Mouse (Mus musculus) MEL-GATA-1-ER (cell line): ENCODE data around the gene 1700003E16Rik.

ENCODE experiments used
- DNase-seq: peaks from one replicate; pipeline ENCODE4 v3.0.0-alpha.2; 2012; ENCODE audit warnings: low read depth; ENCODE audit errors: extremely low read depth

Gene 1700003E16Rik

GRCm38 (mm10) chr6:83127419-83127818 lies 28.8 kb upstream of the 1700003E16Rik start:
- no peak for DNase-seq

GRCm38 (mm10) chr6:83131469-83132034 lies 24.7 kb upstream of the 1700003E16Rik start:
- DNase-seq = no peak

- no peak for DNase-seq
These were observed 23.9 kb upstream of the 1700003E16Rik start for GRCm38 (mm10) chr6:83132176-83132919.

GRCm38 (mm10) chr6:83134226-83134625 lies 22.0 kb upstream of the 1700003E16Rik start:
- DNase-seq = no peak

GRCm38 (mm10) chr6:83134951-83135513 lies 21.2 kb upstream of the 1700003E16Rik start, which contains the start of gene Rtkn:
TSS of gene Rtkn (plus strand) at chr6:83135463.
- DNase-seq = no peak

GRCm38 (mm10) chr6:83135571-83136161 lies 20.5 kb upstream of the 1700003E16Rik start:
- DNase-seq = no peak

- DNase-seq = no peak
These were observed 19.8 kb upstream of the 1700003E16Rik start for GRCm38 (mm10) chr6:83136291-83136880.

- no peak for DNase-seq
These were observed 19.2 kb upstream of the 1700003E16Rik start for GRCm38 (mm10) chr6:83136881-83137575.

GRCm38 (mm10) chr6:83137576-83137950 lies 18.6 kb upstream of the 1700003E16Rik start:
- no peak for DNase-seq

- DNase-seq = no peak
These were observed 18.1 kb upstream of the 1700003E16Rik start for GRCm38 (mm10) chr6:83138056-83138455.

- no peak for DNase-seq
These were observed 16.2 kb upstream of the 1700003E16Rik start for GRCm38 (mm10) chr6:83140044-83140443.

- no peak for DNase-seq
These were observed 14.6 kb upstream of the 1700003E16Rik start for GRCm38 (mm10) chr6:83141636-83142035.

GRCm38 (mm10) chr6:83142211-83142731 lies 13.9 kb upstream of the 1700003E16Rik start:
- DNase-seq = no peak

- DNase-seq = no peak
These were observed 13.3 kb upstream of the 1700003E16Rik start for GRCm38 (mm10) chr6:83142886-83143285.

- DNase-seq = no peak
These were observed 11.0 kb upstream of the 1700003E16Rik start for GRCm38 (mm10) chr6:83145209-83145608.

- DNase-seq = no peak
These were observed 10.4 kb upstream of the 1700003E16Rik start for GRCm38 (mm10) chr6:83145805-83146204.

- DNase-seq = no peak
These were observed 8.9 kb upstream of the 1700003E16Rik start for GRCm38 (mm10) chr6:83147280-83147679.

GRCm38 (mm10) chr6:83151721-83152120 lies 4.5 kb upstream of the 1700003E16Rik start:
- DNase-seq = no peak

GRCm38 (mm10) chr6:83153038-83153437 lies 3.2 kb upstream of the 1700003E16Rik start:
- DNase-seq = no peak

- DNase-seq = no peak
These were observed 2.7 kb upstream of the 1700003E16Rik start for GRCm38 (mm10) chr6:83153485-83153884.
